Mouse (Mus musculus) left cerebral cortex, adult 2 months (tissue): Measurements from ENCODE around the gene Mpp6. TPM values are rescaled to one million over a fixed set of nuclear protein-coding genes. Genes with fewer than 3 reads are reported as not detected.

ENCODE experiments used
- DNase-seq, 2 experiments: peaks; one replicate each; pipeline ENCODE4 v3.0.0; 2021 to 2022; ENCODE audit warnings: low spot score in 2 of 2, mixed read lengths in 1 of 2; ENCODE audit errors: extremely low spot score in 1 of 2
- H3K27ac ChIP-seq: fragments of 200-600 bp; 2 replicates; pipeline ENCODE4 v1.8.1; 2022
- H3K4me3 ChIP-seq: fragments of 200-600 bp; 2 replicates; pipeline ENCODE4 v1.8.1; 2022
- CTCF ChIP-seq: fragments of 200-600 bp; IDR thresholded peaks from 2 replicates; pipeline ENCODE4 v1.8.1; 2022; ENCODE audit warnings: antibody characterized with exemption, mild to moderate bottlenecking, moderate library complexity
- intact Hi-C: fragments of 180-260 bp; cut with DNase I; formaldehyde crosslinking; loops from one replicate; pipeline ENCODE4 v1.15.1; 2025
- long read RNA-seq, 2 experiments: library from polyadenylated mRNA; stranded (forward); transcript quantifications; one replicate each; pipeline ENCODE4 v2.0.0; 2021; ENCODE audit warnings: borderline mapping rate in 2 of 2
- total RNA-seq, 2 experiments: library from RNA; stranded (reverse); gene quantifications; 2 replicates each; pipeline ENCODE4 v1.2.3; 2021

The Mpp6 gene
- total RNA-seq = 10 to 100 TPM; 82.7 to 89.2 TPM
- long read RNA-seq, experiment 1, transcript Mpp6-202 (13 exons, 2,161 nt) = major isoform, 22 of 51 reads
- long read RNA-seq, experiment 1, transcript Mpp6-203 (14 exons, 2,222 nt) = minor isoform, 13 of 51 reads
- long read RNA-seq, experiment 1, partial matches to known transcripts = 1 of 51 reads
- long read RNA-seq, experiment 1, other reads (novel, unspliced or antisense) = 9 of 51 reads
- long read RNA-seq, experiment 2, transcript Mpp6-203 (14 exons, 2,222 nt) = major isoform, 22 of 57 reads
- long read RNA-seq, experiment 2, transcript Mpp6-202 (13 exons, 2,161 nt) = minor isoform, 17 of 57 reads
- long read RNA-seq, experiment 2, partial matches to known transcripts = 0 of 57 reads
- long read RNA-seq, experiment 2, other reads (novel, unspliced or antisense) = 11 of 57 reads

- DNase-seq = peak; percentile 72 to 73
- H3K4me3 ChIP-seq = peak within 1 kb of the TSS; percentile 74
- intact Hi-C loops = loop anchor here (5.0 kb wide), 5 partner anchors 133 to 667 kb away; no protein-coding TSS in a partner anchor
- peak within 1 kb of the TSS; percentile 82 for H3K27ac ChIP-seq
- peak; percentile 51 for TF ChIP-seq CTCF
These were observed at the start of gene Mpp6 for GRCm38 (mm10) chr6:50109757-50110378. Mpp6 (plus strand) TSS chr6:50110241.

GRCm38 (mm10) chr6:50066172-50066571 lies 43.9 kb upstream of the Mpp6 start:
- Histone ChIP-seq H3K27ac (no peak overlapping the region), H3K4me3 (no peak overlapping the region)
- DNase-seq = no peak
- no peak for TF ChIP-seq CTCF
- intact Hi-C loops = no loop called here

GRCm38 (mm10) chr6:50068490-50068889 lies 41.6 kb upstream of the Mpp6 start:
- Histone ChIP-seq H3K27ac (no peak overlapping the region), H3K4me3 (no peak overlapping the region)
- no peak for TF ChIP-seq CTCF
- DNase-seq = no peak
- intact Hi-C loops = no loop called here

GRCm38 (mm10) chr6:50075248-50075647 lies 34.8 kb upstream of the Mpp6 start:
- no peak for DNase-seq
- TF ChIP-seq CTCF = no peak
- H3K4me3 ChIP-seq = no peak overlapping the region
- H3K27ac ChIP-seq = no peak overlapping the region
- intact Hi-C loops = no loop called here

GRCm38 (mm10) chr6:50076473-50076872 lies 33.6 kb upstream of the Mpp6 start:
- intact Hi-C loops = no loop called here
- no peak overlapping the region for H3K27ac ChIP-seq
- H3K4me3 ChIP-seq = no peak overlapping the region
- no peak for TF ChIP-seq CTCF
- DNase-seq = no peak

GRCm38 (mm10) chr6:50080431-50080830 lies 29.6 kb upstream of the Mpp6 start:
- TF ChIP-seq CTCF = no peak
- DNase-seq = no peak
- no peak overlapping the region for H3K4me3 ChIP-seq
- intact Hi-C loops = no loop called here
- H3K27ac ChIP-seq = no peak overlapping the region

- no peak for TF ChIP-seq CTCF
- intact Hi-C loops = no loop called here
- H3K4me3 ChIP-seq = no peak overlapping the region
- DNase-seq = no peak
- no peak overlapping the region for H3K27ac ChIP-seq
These were observed 24.8 kb upstream of the Mpp6 start for GRCm38 (mm10) chr6:50085206-50085605.

- H3K27ac ChIP-seq = no peak overlapping the region
- no peak for DNase-seq
- intact Hi-C loops = no loop called here
- no peak overlapping the region for H3K4me3 ChIP-seq
- no peak for TF ChIP-seq CTCF
These were observed 20.7 kb upstream of the Mpp6 start for GRCm38 (mm10) chr6:50089333-50089732.

- Histone ChIP-seq H3K27ac (no peak overlapping the region), H3K4me3 (no peak overlapping the region)
- DNase-seq = no peak
- TF ChIP-seq CTCF = no peak
- intact Hi-C loops = no loop called here
These were observed 19.8 kb upstream of the Mpp6 start for GRCm38 (mm10) chr6:50090221-50090620.

GRCm38 (mm10) chr6:50091462-50092154 lies 18.4 kb upstream of the Mpp6 start:
- H3K27ac ChIP-seq = no peak overlapping the region
- no peak for DNase-seq
- H3K4me3 ChIP-seq = no peak overlapping the region
- no peak for TF ChIP-seq CTCF
- intact Hi-C loops = no loop called here

- intact Hi-C loops = loop anchor here (5.0 kb wide), 1 partner anchor 177 kb away; no protein-coding TSS in a partner anchor
- TF ChIP-seq CTCF = no peak
- no peak for DNase-seq
- Histone ChIP-seq H3K4me3 (peak overlapping the region; percentile 74), H3K27ac (peak overlapping the region; percentile 62)
These were observed 762 bp upstream of the Mpp6 start for GRCm38 (mm10) chr6:50109201-50109756.
